Mouse (Mus musculus): ENCODE data around the gene Tmem207. TPM values are rescaled to one million over a fixed set of nuclear protein-coding genes. Genes with fewer than 3 reads are reported as not detected.

Tmem207 gene
- polyA plus RNA-seq, 1 experiment from 2014 or later, result not detected

Other genes with a start within 250 kb of the Tmem207 start
- 1.7 and 4.3 TPM in 2 replicates for gene Cldn1, start 154.9 kb downstream of the Tmem207 start, polyA plus RNA-seq (2016; fragmentation: Nextera tagmentation; extraction: Ambion mirVana)
- not detected in 2 replicates for gene Cldn16, start 63.6 kb downstream of the Tmem207 start, polyA plus RNA-seq (2016; fragmentation: Nextera tagmentation; extraction: Ambion mirVana)
- 3.0 and 5.1 TPM in 2 replicates for gene Il1rap, start 54.9 kb upstream of the Tmem207 start, polyA plus RNA-seq (2016; fragmentation: Nextera tagmentation; extraction: Ambion mirVana)

Measured in midbrain, embryonic 10.5 days (tissue).